Mouse (Mus musculus) E14TG2a.4 (cell line): Measurements from ENCODE around the gene Slc26a1.

ENCODE experiments used
- CTCF ChIP-seq: conservative IDR thresholded peaks from 2 replicates; pipeline ENCODE4 v1.5.1; 2014; ENCODE audit warnings: low read length
- NANOG ChIP-seq: IDR thresholded peaks from 2 replicates; pipeline ENCODE4 v1.6.1; 2014; ENCODE audit warnings: borderline replicate concordance, low read length, mixed read lengths
- POU5F1 ChIP-seq: IDR thresholded peaks from 2 replicates; pipeline ENCODE4 v1.6.1; 2014; ENCODE audit warnings: low read length, borderline replicate concordance

GRCm38 (mm10) chr5:108665066-108665465 lies 10.3 kb downstream of the Slc26a1 start:
- TF ChIP-seq CTCF: no peak
- no peak for TF ChIP-seq POU5F1
- no peak for TF ChIP-seq NANOG
